Mouse (Mus musculus) embryo, embryonic 11.5 days (tissue): ENCODE results near the gene Gm49403.
A peak's percentile ranks its signal among the peaks of the same experiment; 100 is the strongest.

Source experiments
- DNase-seq: peaks from one replicate; pipeline ENCODE4 v3.0.0-alpha.2; 2012; ENCODE audit warnings: low read depth, low spot score

Gene Gm49403

DNA sequence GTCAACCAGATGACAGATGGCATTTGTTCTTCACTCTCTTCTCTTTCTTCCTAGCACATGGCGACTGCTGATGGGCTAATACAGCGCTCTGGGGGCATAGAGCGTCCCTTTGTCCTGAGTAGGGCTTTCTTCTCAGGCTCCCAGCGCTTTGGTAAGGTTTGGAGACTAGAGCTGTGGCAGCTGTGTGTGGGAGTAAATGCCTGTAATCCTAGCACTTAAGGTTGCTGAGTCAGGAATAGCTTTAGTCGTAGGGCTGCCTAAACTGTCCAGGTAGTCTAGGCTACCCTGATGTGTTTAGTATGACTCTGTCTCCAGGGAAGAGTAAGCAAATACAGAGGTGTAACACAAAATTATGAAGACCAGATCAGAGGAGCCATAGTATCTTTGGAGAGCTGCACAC, 28.1 kb downstream of the Gm49403 start:
- DNase-seq, result no peak

DNA sequence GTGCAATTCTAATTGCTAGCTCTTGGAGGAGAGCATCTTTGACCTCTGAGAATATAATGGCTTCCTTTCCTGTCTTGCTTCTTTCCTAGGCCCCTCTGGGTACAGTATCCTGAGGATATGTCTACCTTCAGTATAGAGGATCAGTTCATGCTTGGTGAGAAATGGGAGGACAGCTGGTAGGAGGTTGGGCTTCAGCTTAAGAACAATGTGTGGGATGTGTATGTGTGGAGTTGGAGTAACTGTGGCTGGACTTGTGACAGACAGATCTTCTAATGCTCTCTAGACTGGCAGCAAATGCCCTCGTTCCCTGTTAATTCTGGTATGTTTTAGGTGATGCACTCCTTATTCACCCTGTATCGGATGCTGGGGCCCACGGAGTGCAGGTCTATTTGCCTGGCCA, 30.5 kb downstream of the Gm49403 start:
- DNase-seq, result no peak

DNA sequence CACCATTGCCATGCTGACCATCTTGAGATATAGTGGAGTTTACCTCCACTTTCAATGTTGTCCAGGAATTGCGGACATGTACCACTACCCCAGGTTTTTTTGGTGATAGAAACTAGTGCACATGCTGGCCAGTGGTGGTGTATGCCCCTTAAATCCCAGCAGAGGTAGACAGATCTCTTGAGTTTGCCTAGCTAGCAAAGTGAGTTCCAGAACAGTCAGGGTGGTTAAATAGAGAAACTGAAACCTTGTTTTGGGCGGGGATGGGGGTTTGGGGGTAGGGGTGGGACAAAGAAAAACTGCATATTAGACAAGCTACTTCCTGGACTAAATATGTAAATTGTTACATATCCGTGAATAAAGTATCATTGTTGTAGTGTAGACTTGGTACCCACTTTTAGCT, 35.3 kb downstream of the Gm49403 start:
- no peak for DNase-seq

DNA sequence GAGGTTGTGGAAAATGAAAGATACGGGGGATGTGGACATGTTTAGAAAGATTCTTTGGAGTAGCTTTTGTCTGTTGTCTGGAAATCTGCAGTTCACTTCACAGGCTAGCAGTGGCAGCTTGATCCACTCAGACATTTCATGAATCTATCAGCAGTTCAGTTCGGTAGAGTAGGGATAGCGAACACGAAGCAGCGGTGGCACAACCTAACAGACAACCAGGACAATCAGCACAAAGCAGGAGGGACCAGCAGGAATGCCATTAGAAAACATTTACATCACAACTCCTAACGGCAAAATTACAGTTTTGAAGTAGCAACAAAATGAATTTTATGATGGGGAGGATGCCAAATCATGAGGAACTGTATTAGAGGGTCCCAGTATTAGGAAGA, 35.9 kb downstream of the Gm49403 start:
- no peak for DNase-seq

DNA sequence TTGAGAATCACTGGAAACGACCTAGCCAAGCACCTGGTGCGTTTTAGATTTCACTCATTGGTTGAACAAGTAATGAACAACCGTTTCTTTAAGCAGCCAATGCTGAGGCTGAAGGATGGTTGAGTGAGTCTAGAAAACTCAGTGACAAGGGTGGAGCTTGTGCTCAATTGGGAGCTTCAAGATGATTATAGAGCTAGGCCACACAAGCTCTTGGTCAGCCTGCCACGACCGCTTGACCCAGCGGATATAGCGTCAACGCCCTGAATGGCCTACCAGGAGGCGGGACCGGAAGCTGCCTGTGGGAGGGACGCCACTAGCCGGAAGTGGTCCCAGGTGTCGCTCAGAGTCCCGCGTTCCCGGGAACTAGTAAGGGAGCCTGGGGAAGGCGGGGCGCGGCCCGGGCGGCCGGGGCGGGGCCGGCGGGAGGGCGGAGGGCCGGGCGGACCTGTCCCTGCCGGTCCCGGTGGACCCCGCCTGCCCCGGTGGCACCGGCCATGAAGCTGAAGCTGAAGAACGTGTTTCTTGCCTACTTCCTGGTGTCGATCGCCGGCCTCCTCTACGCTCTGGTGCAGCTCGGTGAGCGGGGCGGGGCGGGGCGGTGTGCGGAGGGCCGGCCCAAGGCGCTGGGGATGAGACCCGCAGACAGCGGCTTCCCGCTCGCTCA, 36.5 kb downstream of the Gm49403 start, which contains the start of gene B3gat3:
TSS of gene B3gat3 (plus strand) at position 302 of the 664 bp plus-strand sequence.
- DNase-seq, result peak; percentile 86

DNA sequence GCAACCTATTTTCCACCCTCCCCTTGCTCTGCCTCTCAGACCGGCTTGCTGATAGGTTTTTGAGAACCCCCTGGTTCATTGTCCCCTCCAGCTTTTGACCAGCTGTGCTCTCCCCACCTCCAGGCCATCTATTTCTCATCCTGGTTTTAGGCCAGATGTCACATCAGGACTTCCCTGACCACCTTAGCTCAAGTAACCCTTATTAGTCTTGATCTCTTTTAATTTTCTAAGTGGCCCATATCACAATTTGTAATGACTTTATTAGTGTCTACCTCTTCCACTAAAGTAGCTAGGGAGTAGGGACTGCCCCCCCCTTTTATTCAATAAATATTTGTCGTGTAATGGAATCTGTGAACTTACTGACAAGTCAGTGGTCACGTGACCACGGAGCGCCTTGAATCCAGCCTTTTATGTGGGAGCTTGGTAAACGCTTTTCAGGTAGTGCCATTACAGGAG, 37.1 kb downstream of the Gm49403 start:
- no peak for DNase-seq

DNA sequence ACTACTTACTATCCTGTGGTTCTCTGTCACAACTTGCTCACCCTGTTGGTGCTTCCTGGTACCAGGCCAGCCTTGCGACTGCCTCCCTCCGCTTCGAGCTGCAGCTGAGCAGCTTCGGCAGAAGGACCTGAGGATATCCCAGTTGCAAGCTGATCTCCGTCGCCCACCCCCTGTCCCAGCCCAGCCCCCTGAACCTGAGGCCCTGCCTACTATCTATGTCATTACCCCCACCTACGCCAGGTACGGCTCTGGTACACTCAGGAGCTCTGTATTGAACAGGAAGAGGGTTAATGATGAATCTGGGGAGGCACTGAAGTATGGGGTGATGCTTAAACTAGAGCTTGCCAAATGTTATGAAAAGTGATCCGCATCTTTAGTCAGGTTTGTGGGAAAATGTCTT, 38.0 kb downstream of the Gm49403 start:
- DNase-seq, result no peak

DNA sequence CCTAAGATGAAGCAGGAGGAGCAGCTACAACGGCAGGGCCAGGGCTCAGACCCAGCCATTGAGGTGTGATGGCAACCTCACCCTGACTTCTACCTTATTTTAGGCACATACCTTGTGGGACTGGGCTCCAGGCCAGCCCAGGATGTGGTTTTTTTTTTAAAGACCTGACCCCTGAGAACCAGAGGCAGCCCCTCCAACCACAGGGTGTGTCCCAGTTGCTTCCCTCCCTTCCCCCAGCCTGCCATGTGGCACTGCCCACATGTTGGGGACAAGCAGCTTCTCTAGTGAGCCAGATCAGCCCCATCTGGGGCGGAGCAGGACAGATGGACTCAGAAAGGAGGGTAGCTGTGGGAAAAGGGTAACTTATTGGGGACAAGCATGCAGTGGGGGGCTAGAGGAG, 43.0 kb downstream of the Gm49403 start:
- DNase-seq, result no peak

DNA sequence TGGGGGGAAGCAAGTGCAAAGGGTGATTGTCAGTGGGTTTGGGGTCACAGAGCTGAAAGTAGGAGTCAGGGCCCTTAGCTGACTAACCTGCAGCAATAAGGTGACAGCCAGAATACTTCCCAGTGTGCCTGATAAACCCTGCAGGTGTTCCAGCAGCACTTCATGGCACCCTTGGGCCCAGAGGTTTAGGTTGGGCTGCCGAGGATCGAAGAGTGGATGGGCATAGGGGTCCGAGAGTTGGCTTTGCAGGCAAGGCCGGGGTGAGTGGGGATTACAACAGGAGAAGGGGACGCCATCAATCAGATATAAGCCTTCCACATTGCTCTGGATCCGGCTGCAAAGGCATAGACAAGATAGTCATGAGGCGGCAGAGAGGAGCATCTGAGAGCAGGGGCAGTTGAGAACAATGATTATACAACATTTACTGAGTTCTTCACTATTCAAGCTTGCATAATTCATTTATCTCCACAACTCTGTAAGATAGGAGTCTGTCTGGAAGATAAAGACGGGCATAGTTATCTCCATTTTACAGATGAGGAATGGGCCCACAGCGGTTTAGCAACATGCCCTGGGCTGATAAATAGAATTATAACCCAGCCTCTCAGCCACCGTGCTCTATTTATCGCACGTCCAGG, 44.3 kb downstream of the Gm49403 start:
- DNase-seq, result no peak

DNA sequence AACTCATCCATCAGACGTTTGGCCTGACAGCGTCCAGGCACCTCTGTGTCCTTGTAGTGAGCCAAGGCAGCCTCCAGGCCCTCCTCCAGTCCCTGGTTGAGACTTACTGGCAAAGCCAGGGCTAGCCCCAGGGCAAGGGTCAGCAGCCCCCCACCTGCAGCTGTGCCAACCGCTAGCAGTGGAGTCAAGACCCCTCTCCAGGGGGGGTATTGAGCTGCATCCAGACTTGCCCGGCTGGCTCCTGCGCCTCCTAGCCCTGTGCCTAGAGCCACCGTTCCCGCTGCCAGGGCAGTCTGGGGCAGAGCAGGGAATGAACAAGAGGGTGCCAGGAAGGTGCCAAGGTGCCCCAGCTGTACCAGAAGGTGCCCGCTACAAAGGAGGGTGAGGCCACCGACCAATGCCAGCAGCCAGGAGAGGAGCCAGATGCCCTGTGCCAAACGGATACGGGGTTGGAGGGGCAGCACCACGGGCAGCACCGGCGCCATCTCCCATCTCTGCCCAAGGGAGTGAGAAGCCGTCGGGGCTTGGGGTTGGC, 45.0 kb downstream of the Gm49403 start:
- DNase-seq, result no peak

DNA sequence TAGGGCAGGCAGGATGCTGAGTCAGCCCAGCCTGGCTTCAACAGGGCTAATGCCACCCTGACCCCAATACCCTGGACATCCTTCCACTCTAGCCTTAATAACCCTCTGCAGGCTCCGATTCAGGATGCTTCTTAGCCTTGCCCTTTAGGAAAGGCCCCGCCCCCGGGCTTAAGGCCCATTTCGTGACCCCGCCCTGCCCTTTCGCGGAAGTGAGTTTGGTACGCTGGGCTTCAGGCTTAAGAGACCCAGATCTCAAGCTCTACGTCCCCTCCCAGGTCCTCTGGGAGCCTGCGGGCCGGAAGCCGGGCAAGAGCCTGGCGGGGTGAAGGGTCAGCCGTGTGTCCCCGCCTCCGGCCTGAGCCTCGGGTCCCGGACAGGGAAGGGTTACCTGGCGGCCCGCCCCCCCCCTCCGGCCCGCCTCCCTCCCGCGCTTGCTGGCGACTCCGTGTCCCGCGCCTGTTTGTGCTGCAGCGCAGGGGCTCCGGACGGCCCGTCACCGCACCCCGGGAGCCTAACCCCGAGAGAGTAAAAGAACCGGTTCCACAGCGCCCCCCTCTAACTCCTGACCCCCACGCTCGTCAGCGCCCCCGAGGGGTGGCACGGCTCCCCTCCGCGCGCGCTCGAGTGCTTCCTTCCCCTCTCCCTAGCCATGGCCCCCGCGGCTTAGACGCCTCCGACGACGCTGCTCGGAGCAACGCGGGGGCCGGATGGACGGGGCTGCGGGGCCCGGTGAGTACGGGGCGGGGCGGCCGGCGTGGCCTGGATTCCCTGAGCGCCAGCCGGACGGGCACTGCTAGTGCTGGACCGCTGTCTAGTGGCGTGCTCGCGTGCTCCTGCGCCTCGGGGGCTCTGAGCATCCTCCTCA, 45.7 kb downstream of the Gm49403 start, which contains the start of the genes Rom1 and Eml3:
TSS of gene Rom1 (minus strand) at position 133 of the 865 bp plus-strand sequence.
TSS of gene Eml3 (plus strand) at position 329 of the 865 bp plus-strand sequence.
- peak; percentile 53 for DNase-seq

DNA sequence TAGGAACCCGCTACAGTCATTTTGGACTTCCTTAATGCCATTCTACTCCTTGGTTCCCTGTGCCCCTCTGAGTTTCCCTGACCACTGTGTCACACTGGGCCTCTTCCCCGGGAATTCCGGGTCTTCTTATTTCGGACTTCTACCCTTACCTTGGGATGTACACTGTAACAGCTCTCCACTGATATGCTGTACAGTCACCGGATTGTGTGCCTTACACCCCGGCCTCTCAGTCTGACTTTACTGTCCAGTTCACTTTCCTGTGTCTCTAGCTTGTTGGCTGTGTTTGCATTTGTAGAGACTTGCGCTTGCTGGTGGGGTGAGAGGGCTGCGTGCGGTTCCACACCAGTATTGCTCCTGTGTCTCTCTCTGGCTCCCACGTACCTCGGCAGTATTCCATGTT, 46.4 kb downstream of the Gm49403 start:
- DNase-seq, result no peak

DNA sequence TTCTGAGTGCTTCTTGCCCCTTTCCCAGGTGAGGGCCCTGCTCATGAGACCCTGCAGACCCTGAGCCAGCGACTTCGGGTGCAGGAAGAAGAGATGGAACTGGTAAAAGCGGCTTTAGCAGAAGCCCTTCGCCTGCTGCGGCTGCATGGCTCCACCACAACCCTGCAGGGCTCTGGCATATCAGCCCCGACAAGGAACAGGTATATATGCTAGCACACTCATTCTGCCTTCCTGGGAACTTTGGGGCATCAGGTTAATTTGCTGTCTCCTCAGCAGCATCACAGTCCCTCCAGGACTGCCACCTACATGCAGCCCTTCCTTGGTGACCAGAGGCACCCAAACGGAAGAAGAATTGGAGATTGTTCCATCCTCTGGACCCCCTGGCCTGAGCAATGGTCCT, 47.0 kb downstream of the Gm49403 start:
- no peak for DNase-seq

DNA sequence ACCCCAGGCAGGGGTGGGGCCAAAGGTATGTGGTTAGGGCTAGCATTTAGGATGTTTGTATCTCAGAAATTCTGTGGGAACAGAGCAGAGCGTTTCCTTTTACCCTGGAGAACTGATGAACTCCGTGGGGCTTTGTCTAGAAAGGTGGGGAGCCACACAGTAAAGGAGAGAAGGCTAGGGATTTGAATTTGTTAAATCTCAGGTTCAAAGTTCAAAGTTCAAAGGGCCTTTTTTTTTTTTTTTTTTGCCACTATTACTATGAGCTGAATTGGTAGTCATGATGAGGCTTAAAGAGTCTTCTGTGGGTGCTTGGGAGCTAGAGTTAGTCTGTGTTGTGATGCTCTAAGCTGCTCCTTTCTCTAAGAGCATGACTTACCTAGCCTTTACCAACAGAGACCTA, 53.0 kb downstream of the Gm49403 start:
- no peak for DNase-seq
